Mouse (Mus musculus): Measurements from ENCODE around the gene Acbd3.

DNA sequence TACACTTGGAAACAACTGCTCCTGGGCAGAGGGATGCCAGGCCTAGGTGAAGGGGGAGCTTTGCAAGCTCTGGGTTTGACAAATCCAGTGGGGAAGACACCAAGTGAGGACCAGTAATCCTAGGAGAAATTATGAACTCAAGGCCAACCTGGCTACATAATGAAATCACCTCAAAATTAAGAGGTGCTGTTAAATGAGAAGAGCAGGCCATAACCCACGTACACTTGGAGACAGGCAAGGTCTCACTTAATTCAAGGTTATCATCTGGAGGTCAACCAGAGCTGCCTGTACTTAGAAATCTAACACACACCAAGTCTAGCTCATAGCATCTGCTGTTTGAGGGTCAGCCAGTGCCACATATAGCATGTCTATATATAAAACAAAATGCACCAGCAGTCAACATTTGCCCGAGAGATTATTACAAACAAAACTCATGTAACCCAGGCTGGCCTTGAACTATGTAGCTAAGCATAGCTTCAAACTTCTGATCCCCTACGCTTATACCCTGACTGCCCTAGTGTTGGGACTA, 75.7 kb downstream of the Acbd3 start:
- no peak for TF ChIP-seq POLR2A (IDR thresholded peaks at IDR 0.05; ENCODE audit: insufficient read depth, low read depth, low read length)
- no peak for TF ChIP-seq CTCF (IDR thresholded peaks at IDR 0.05; ENCODE audit: insufficient read depth, low read depth, low read length)

Measured in olfactory bulb, adult 2 months (tissue).